Mouse (Mus musculus) hindbrain, postnatal 0 days (tissue): ENCODE measurements around the gene Ltbp2. TPM values are rescaled to one million over a fixed set of nuclear protein-coding genes. Genes with fewer than 3 reads are reported as not detected.

ENCODE experiments used
- ATAC-seq: fragments of 200-750 bp; cut with Nextera tagmentation; 2 replicates; pipeline ENCODE4 v1.8.0; 2017; ENCODE audit warnings: mild to moderate bottlenecking, moderate TSS enrichment, moderate library complexity
- DNase-seq: peaks from one replicate; pipeline ENCODE4 v3.0.0-alpha.2; 2015; ENCODE audit warnings: low spot score
- H3K27ac ChIP-seq: fragments of 300-500 bp; sonication (generic); 2 replicates; pipeline ENCODE4 v1.5.1; 2014; ENCODE audit warnings: mild to moderate bottlenecking
- H3K27me3 ChIP-seq: fragments of 300-500 bp; sonication (generic); 2 replicates; pipeline ENCODE4 v1.6.1; 2014; ENCODE audit warnings: low read length, mixed read lengths; ENCODE audit not compliant: insufficient read depth
- H3K36me3 ChIP-seq: fragments of 300-500 bp; sonication (generic); 2 replicates; pipeline ENCODE4 v1.6.1; 2014; ENCODE audit warnings: low read length, mixed read lengths; ENCODE audit not compliant: insufficient read depth
- H3K4me1 ChIP-seq: fragments of 300-500 bp; sonication (generic); 2 replicates; pipeline ENCODE4 v1.6.1; 2014; ENCODE audit warnings: antibody characterized with exemption, low read length, mixed read lengths; ENCODE audit not compliant: insufficient read depth
- H3K4me2 ChIP-seq: fragments of 300-500 bp; sonication (generic); 2 replicates; pipeline ENCODE4 v1.6.1; 2014; ENCODE audit warnings: low read depth, mild to moderate bottlenecking, low read length, moderate library complexity, mixed read lengths
- H3K4me3 ChIP-seq: fragments of 300-500 bp; sonication (generic); 2 replicates; pipeline ENCODE4 v1.5.1; 2014; ENCODE audit warnings: low read length
- H3K9ac ChIP-seq: fragments of 300-500 bp; sonication (generic); replicated peaks from 2 replicates; pipeline ENCODE4 v1.6.1; 2014; ENCODE audit warnings: mild to moderate bottlenecking, low read length, moderate library complexity, mixed read lengths
- H3K9me3 ChIP-seq: fragments of 300-500 bp; sonication (generic); 2 replicates; pipeline ENCODE4 v1.6.1; 2016; ENCODE audit warnings: low read length, mixed read lengths
- CTCF ChIP-seq: IDR thresholded peaks from 2 replicates; pipeline ENCODE4 v1.5.1; 2016; ENCODE audit warnings: antibody characterized with exemption, control low read depth, low read depth
- WGBS: fragments of 180-500 bp; shearing (Covaris S2); extraction: QIAGEN DNeasy Blood & Tissue Kit; methylation state at CpG from one replicate; pipeline ENCODE4 v1.1.7; 2014; 5-methylcytosine and 5-hydroxymethylcytosine counted together
- polyA plus RNA-seq: library from polyadenylated mRNA; unstranded; fragments of >200 nt; fragmentation: Nextera tagmentation; extraction: Ambion mirVana; gene quantifications from 2 replicates; pipeline ENCODE4 v1.2.1, GENCODE M21; 2015
- total RNA-seq: library from RNA; depleted of rRNA; stranded (reverse); fragments of >200 nt; gene quantifications from 2 replicates; pipeline ENCODE4 v1.2.3, GENCODE M21; 2014

The Ltbp2 gene
- total and polyA plus RNA-seq, 2 experiments from 2014 or later = 0.21 to 2.9 TPM

DNA sequence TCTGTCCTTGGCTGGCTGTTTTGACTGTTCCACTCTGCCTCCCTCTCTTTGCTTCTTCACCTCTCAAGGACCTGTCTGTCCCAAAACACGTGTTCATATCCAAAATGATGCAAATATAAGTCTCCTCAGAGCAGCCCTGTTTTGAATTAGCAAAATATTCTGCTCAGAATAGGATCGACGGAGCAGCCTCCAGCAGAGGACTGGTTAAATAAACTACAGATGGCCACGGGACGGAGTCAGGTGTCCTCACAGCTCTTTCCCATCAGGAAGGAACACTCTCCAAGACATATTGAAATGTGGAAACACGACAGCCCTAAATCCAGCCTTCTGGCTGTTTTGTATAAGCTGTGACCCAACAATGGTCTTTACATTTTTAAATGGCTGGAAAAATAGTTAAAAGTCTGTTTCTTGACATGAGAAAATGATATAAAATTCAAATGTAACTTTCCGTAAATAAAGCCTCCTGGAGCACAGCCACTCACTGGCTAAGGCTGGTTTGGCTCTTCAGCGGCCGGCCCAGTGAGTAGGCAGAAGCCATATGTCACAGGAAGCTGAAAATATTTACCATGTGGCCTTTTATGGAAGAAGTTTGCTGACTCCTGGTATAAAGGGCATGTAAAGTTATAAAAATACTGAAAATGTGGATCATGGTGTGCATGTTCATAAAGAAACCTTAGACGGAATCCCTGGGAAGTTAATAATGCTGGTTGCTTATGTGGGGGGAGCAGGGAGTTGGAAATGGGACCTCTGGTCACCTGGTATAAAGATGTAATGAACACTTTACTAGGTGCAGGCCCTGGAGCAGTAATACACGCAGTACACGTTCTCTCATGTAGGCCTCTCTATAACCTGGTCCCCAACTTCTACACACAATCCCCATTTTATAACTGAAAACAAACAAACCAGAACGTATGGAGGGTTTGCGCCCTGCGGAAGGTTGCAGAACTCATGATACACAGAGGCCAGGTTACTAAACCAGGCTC lies 34.9 kb downstream of the Ltbp2 start:
- WGBS = 80% methylated on average over 15 of the region's 15 CpGs
- ATAC-seq (no peak), DNase-seq (no peak)
- Histone ChIP-seq H3K36me3 (no peaks in the 10 kb centered on the region), H3K27me3 (no peaks in the 10 kb centered on the region), H3K4me1 (no peaks in the 10 kb centered on the region), H3K4me2 (no peak overlapping the region), H3K4me3 (no peak overlapping the region), H3K9ac (no peak overlapping the region), H3K9me3 (0 out of 2 replicates have a peak, but pooled peaks cover 2% of the 10 kb centered on the region), H3K27ac (0 out of 2 replicates have a peak overlapping the region, but pooled peaks have one; percentile 11)
- TF ChIP-seq CTCF = no peak

- Histone ChIP-seq H3K4me1 (no peaks in the 10 kb centered on the region), H3K27ac (0 out of 2 replicates have a peak overlapping the region, but pooled peaks have one; percentile 11), H3K27me3 (no peaks in the 10 kb centered on the region), H3K4me2 (no peak overlapping the region), H3K9me3 (0 out of 2 replicates have a peak, but pooled peaks cover 2% of the 10 kb centered on the region), H3K9ac (no peak overlapping the region), H3K36me3 (no peaks in the 10 kb centered on the region), H3K4me3 (no peak overlapping the region)
- no peak for ATAC-seq
- 81% methylated on average over 3 of the region's 3 CpGs for WGBS
- TF ChIP-seq CTCF = no peak
- no peak for DNase-seq
These were observed 35.6 kb downstream of the Ltbp2 start for GRCm38 (mm10) chr12:84840734-84841133.

- H3K4me1 ChIP-seq = no peaks in the 10 kb centered on the region
- 71% methylated on average over 4 of the region's 4 CpGs for WGBS
- no peaks in the 10 kb centered on the region for H3K36me3 ChIP-seq
- H3K27ac ChIP-seq = no peak overlapping the region
- DNase-seq (no peak), ATAC-seq (no peak)
- no peak for TF ChIP-seq CTCF
- no peak overlapping the region for H3K4me3 ChIP-seq
- H3K27me3 ChIP-seq = no peaks in the 10 kb centered on the region
- H3K9me3 ChIP-seq = 0 out of 2 replicates have a peak, but pooled peaks cover 2% of the 10 kb centered on the region
- H3K4me2 ChIP-seq = no peak overlapping the region
- H3K9ac ChIP-seq = no peak overlapping the region
These were observed 36.4 kb downstream of the Ltbp2 start for GRCm38 (mm10) chr12:84839965-84840364.

- H3K4me3 ChIP-seq = no peak overlapping the region
- no peaks in the 10 kb centered on the region for H3K4me1 ChIP-seq
- 0 out of 2 replicates have a peak, but pooled peaks cover 2% of the 10 kb centered on the region for H3K9me3 ChIP-seq
- H3K27ac ChIP-seq = no peak overlapping the region
- no peak overlapping the region for H3K4me2 ChIP-seq
- 75% methylated on average over 5 of the region's 5 CpGs for WGBS
- ATAC-seq (no peak), DNase-seq (no peak)
- no peaks in the 10 kb centered on the region for H3K36me3 ChIP-seq
- H3K9ac ChIP-seq = no peak overlapping the region
- H3K27me3 ChIP-seq = no peaks in the 10 kb centered on the region
- no peak for TF ChIP-seq CTCF
These were observed 40.7 kb downstream of the Ltbp2 start for GRCm38 (mm10) chr12:84835626-84836025.

- ATAC-seq = no peak
- 89% methylated on average over 4 of the region's 4 CpGs for WGBS
- H3K4me3 ChIP-seq = no peak overlapping the region
These were observed 41.6 kb downstream of the Ltbp2 start for GRCm38 (mm10) chr12:84834773-84835172.

GRCm38 (mm10) chr12:84831648-84832047 lies 44.7 kb downstream of the Ltbp2 start:
- 74% methylated on average over 10 of the region's 10 CpGs for WGBS
- H3K9ac ChIP-seq = no peak overlapping the region
- no peak for DNase-seq
- no peaks in the 10 kb centered on the region for H3K9me3 ChIP-seq
- H3K4me2 ChIP-seq = no peak overlapping the region
- ATAC-seq = no peak
- no peak overlapping the region for H3K4me3 ChIP-seq
- H3K4me1 ChIP-seq = no peaks in the 10 kb centered on the region
- no peak for TF ChIP-seq CTCF
- no peak overlapping the region for H3K27ac ChIP-seq
- no peaks in the 10 kb centered on the region for H3K27me3 ChIP-seq
- no peaks in the 10 kb centered on the region for H3K36me3 ChIP-seq

More at GRCm38 (mm10) chr12:84834773-84835172, 41.6 kb downstream of the Ltbp2 start:
- no peak for DNase-seq
- Histone ChIP-seq H3K4me2 (no peak overlapping the region), H3K27me3 (no peaks in the 10 kb centered on the region), H3K27ac (no peak overlapping the region), H3K36me3 (no peaks in the 10 kb centered on the region), H3K9me3 (0 out of 2 replicates have a peak, but pooled peaks cover 2% of the 10 kb centered on the region), H3K4me1 (no peaks in the 10 kb centered on the region), H3K9ac (no peak overlapping the region)
- no peak for TF ChIP-seq CTCF
